Mouse (Mus musculus) cerebellum, adult 11-12 months (tissue): ENCODE measurements around the gene Klrb1.
"Not testable (repeated sequence)": the region's sequence is repeated elsewhere in the genome, so short reads cannot be mapped to it uniquely, and the experiment has no call there.

Experiments used
- DNase-seq: peaks from one replicate; pipeline ENCODE4 v3.0.0; 2022

The Klrb1 gene

DNA sequence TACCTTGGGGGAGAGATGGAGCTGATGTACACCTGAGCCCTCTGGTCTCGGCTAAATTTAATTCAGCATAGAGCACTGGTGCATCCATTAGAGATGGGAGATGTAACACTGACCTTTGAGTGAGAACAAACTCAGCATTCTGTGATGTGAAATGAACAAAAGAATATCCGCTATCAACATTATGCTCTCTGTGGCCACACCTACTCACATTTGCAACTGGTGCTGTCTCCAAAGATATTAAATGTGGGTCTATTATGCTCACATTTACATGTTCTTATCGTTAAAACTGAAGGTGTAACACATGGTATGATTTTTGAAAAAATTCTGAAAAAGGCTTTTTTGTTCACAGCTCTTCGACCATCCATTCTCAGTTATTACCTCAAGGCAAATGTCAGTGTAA is at the start of gene Klrb1:
Gene Klrb1 (minus strand): TSS at position 101 of the 400 bp plus-strand sequence.
- no peak for DNase-seq

- no peak for DNase-seq
Measured at GRCm38 (mm10) chr6:128769481-128770253, 46.8 kb upstream of the Klrb1 start.

DNA sequence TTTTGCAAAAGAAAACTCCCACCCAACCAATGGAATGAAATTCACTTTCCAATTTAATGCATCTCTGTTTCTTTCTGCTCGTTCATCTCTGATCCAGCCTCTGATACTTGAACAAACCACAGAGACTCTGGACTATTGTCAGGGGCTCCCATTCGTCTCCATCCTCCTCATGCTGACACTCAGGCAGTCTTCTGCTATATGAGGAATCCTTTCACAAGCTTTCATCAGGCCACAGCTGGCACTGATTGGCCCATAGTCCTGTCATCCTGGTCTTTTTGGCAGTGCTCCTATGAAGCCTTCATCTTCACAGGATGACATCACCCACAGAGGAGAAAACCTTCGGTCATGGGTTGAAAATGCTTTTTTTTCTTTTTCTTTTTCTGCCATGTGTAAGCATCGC is 45.2 kb upstream of the Klrb1 start:
- DNase-seq, result no peak

DNA sequence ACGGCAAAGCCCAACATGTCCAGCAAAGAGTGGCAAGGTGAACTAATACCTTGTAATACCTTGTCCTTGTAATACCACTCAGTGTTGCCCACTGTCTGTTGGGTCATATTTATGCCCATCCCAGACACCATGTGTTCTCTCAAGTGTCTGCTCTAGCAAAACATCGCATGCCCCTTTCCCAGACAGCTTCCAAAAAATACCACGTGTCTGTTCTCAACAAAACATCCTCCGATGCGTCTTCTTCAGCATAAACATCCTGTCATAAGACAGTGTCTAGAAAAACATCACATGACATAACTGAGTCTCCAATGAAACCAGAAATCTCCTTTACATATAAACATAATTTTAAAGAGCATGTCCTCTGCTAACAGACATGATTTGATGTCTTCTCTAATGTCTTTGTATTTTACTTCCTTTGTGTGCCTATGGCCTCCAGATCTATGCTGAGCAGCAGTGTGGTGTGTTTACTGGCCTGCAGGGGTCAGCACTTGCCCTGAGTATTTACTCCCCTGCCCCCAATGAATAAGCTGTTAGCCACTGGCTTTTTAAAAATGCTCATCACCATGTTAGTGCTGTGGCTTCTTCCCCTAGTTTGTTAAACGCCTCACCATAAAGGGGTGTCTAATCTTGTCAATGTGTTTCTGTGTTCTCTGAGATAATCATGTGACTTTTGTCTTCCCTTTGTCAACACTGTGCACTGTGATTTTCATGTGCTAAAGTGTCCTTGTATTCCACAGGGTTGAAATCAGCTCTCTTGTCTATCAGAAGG is 43.8 kb upstream of the Klrb1 start:
- peak; percentile 30 for DNase-seq

GRCm38 (mm10) chr6:128765211-128765610 is 42.4 kb upstream of the Klrb1 start:
- DNase-seq, result peak; percentile 21

DNA sequence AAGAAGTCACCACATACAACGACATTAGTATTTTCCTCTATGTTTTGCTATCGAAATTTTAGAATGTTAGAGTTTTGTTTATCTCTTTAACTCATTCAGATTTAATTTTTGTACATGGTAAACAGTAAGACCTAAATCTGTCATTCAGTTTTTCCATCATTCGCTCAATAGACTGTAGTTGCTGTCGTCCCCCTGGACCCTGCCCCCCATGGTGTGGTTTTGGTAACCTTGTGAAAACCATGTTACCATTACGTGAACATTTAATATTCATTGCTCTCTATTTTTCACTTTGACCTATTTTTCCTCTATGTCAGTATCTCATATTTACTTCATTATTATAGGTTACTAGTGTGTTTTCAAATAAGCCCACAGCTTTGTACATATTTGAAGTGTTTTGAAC is 41.7 kb upstream of the Klrb1 start:
- DNase-seq, result no peak

DNA sequence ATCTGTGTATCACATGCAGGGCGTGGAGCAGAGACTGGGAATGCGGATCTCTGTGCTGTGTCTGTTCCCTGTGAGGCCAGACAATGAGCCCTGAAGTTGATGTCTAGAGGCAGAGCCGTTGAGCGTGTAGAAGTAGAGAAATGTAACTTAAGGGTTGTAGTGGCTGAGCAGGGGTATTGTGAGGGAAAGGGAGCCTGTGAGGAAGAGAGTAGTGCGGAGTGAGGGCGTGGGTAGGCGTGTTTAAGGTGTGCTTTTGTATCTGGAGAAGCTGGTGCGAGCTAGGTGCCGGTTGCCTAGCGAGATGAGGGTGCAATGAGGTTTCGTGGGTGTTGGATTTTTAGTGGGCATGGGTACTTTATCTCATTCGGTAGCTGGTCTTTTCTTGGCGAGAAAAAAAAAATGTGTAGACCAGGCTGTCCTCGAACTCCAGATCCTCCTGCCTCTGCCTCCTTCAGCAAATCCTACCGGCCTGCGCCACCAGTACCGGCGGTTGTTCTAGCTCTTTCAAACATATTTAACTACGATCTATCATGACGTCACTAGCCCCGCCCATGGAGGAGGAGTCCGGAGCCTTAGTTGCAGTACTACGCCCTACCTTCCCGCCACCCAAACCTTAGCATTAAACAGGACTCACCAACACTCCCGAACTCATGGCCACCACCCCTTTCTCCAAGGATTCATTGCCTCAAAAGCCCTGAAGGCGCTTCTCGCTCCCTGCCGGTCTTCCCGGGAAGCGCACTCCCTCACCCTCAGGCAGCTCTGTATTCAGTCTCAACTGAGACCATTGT is 41.1 kb upstream of the Klrb1 start:
- DNase-seq, result peak; percentile 99

GRCm38 (mm10) chr6:128762892-128763670 is 40.2 kb upstream of the Klrb1 start:
- DNase-seq, result peak; percentile 58

- DNase-seq, result no peak
Measured at GRCm38 (mm10) chr6:128761144-128761540, 38.3 kb upstream of the Klrb1 start.

DNA sequence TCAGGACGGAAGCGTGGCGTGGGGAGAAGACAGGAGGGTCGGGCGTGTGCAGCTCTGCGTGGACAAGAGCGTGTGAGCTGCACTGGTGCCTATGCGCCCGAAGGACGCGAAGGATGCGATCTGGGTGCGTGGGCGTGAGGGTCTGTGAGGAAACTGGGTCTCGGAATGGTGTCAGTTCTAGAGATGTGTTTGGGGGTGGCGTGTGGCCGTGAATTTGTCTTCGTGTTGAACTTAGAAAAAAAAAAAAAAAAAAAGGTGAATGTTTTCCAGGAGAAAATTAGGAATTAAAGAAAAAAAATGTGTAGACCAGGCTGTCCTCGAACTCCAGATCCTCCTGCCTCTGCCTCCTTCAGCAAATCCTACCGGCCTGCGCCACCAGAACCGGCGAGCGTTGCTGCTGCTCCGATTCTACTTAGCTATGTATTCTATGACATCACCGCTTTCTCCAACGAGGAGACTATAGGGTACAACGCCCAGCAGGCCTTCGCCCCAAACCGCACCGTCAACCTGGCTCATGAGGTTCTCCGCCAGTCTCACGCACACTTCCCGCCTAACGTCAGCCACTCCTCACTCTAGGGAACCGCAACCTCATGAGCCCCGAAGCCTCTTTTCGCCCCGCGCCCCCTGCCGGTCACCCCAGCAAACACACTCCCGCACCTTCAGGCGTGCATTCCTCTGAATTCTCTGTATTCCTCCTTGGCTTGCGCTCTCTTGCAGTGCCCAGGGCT is 37.7 kb upstream of the Klrb1 start:
- peak; percentile 95 for DNase-seq

DNA sequence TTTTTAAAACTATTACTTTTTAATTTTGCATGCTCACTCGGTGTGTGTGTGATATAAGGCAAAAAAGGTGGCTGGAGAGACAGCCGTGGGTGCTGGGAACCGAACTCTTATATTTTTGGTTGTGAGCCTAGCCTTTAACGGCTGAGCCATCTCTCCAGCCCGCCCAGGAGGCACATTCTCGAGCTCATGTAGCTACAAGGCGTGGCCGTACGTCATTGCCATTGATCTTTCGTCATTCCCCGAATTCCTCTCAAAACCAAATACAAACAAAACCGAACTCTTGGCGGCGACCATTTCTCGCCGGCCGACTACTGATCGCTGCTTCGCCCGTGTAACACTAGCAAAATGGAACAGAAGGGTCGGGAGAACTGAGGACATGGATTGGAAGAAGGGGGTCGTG is 37.2 kb upstream of the Klrb1 start:
- peak; percentile 91 for DNase-seq

GRCm38 (mm10) chr6:128759221-128759950 is 36.5 kb upstream of the Klrb1 start:
- DNase-seq, result peak; percentile 47

DNA sequence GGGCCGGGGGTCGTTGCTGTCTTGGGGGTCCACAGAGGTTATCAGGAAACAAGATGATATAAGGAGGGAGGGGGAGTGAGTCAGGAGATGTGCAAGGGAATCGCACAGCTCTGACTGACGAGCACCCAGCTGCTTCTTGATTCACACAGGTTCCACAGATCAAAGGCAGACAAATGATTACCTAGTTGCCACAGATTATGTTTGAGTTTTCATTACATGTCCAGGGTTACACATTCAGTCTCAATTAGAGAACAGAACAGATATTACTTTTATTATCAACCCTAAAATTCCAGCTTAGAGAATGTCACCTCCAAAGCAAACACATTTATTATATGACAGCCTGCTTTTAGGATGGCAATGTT is 32.5 kb upstream of the Klrb1 start:
- not testable (repeated sequence) for DNase-seq

DNA sequence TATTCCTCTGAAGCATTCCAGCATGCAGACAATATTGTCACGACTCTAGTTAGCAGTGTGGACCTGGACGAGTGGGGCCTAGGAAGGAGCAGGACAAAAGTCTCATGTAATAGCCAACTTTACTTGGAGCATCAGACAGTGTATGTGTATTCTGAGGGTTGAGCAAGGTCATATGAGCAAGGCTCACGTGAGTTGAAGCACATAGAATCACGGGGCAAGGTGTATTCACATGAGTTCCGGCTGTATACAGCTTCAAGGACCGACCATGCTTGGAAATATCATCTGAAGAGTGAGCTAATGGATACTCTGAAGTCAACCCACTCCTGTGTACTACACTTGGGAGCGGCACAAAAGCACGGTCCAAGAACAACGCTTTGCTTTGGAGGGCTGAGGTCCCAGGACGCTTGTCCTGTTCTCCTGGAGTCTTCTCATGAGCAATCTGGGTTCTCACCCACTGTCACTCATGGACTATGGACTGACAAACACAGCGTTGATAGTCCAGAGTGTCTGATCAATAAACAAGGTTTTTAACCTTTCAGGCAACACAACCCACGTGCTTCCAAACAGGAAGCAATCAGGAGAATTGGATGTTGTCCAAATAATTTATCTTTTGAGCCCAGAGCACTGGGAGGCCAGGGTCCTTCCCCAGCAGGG is 32.0 kb upstream of the Klrb1 start:
- peak; percentile 19 for DNase-seq

GRCm38 (mm10) chr6:128754265-128754664 is 31.4 kb upstream of the Klrb1 start:
- peak; percentile 48 for DNase-seq

GRCm38 (mm10) chr6:128753610-128754224 is 30.9 kb upstream of the Klrb1 start:
- peak; percentile 86 for DNase-seq

DNA sequence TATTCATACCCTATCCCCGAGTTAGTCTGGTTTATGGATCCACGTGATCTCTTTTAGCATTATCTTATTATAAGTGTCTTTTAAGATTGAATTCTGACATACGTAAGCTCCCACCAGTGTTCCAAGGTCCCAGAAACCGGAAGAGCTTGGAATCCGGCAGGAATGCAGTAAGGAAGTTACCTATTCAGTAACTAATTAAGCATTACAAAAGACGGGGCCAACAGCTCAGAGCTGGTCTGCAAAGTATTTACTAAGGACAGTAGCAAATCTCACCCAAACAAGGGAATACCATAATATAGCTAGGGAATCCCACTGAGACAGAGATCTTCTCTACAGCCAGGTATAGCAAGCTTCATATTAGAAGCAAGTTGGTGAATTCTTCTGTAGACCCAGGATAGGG is 24.1 kb upstream of the Klrb1 start:
- DNase-seq, result not testable (repeated sequence)

DNA sequence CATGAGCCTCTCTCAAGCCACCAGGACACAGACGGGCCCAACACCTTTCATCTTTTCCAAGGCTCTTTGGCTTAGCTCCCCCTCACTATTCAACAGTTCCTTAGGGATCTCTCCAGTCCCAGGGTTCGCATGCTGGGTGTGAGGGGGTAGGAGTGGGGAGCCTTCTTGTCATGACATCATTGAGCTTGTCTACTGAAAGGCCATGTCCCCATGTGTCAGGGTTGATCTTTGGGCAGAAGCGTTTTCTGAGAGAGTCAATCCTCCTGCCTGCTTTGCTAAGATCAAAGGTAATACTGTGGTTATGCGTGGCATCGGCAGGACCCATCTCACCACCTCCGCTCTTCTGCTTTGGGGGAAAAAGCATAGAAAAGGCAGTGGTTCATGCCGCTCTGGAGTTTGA is 14.6 kb upstream of the Klrb1 start:
- no peak for DNase-seq

DNA sequence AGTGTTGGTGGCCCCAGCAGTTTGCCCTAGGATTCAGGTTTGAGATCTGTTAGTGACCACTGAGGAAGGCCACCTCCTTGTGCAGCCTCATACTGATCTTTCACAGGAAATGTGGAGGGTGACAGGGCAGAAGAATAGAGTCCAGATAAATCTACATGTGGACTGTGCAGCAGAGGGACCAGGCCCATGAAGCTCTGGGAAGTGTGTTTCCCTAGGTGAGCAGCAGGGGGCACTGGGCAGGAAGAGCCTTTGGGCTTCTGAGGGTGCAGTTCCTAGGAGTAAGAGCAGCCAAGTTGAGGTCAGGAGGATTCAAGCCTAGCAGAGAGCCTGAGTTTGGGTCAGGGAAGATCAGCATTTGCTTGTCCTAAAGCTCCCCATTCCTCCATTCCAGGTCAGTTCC is 13.2 kb upstream of the Klrb1 start:
- DNase-seq, result no peak

GRCm38 (mm10) chr6:128734896-128735295 is 12.0 kb upstream of the Klrb1 start:
- no peak for DNase-seq
